8 mouse cellular contexts compared by ENCODE assay signal in genomic region chr17:47428831-47429304, GRCm38 (mm10). TPM values are rescaled to one million over a fixed set of nuclear protein-coding genes. Genes with fewer than 3 reads are reported as not detected.
DNase-seq lines count a peak whose midpoint lies in the region; ATAC-seq and TF ChIP-seq lines count a peak whose summit lies in the region.

No protein-coding gene starts in this region.

- no peak overlapping the region for H3K9ac ChIP-seq in intestine, postnatal 0 days (ENCODE audit: low read depth, low read length)
- H3K9ac ChIP-seq in lung, postnatal 0 days (replicated peaks; ENCODE audit: low read depth), result no peak overlapping the region
- no peak overlapping the region for H3K9ac ChIP-seq in stomach, embryonic 14.5 days (replicated peaks; ENCODE audit: low read depth, low read length)

- ATAC-seq in granulocyte monocyte progenitor cell, adult 5-6 weeks (replicated peaks; ENCODE audit: poor library complexity, severe bottlenecking), result peak; percentile 46
- peak; percentile 34; the same call in 1 of the 2 replicates for ATAC-seq in intestine, postnatal 0 days
- ATAC-seq in lung, postnatal 0 days, result peak; percentile 93
- peak; percentile 72 for ATAC-seq in stomach, embryonic 14.5 days (ENCODE audit: insufficient number of reproducible peaks, insufficient read depth, low FRiP score, low read depth)
- ATAC-seq in inflammation-experienced regulatory T-cells, adult 6 months, result no peak

- no peaks in the 10 kb centered on the region for H3K4me1 ChIP-seq in intestine, postnatal 0 days (replicated peaks; ENCODE audit: control insufficient read depth, insufficient read depth, low read length)
- no peaks in the 10 kb centered on the region for H3K4me1 ChIP-seq in lung, postnatal 0 days (ENCODE audit: insufficient read depth, low read depth, low read length)
- H3K4me1 ChIP-seq in stomach, embryonic 14.5 days (ENCODE audit: control insufficient read depth, insufficient read depth, low read length), result peaks cover 9% of the 10 kb centered on the region; the same call in 1 of the 2 replicates

- no peaks in the 10 kb centered on the region for H3K9me3 ChIP-seq in intestine, postnatal 0 days (ENCODE audit: control insufficient read depth)
- no peaks in the 10 kb centered on the region for H3K9me3 ChIP-seq in lung, postnatal 0 days (ENCODE audit: low read length)
- no peaks in the 10 kb centered on the region for H3K9me3 ChIP-seq in stomach, embryonic 14.5 days (ENCODE audit: control insufficient read depth, low read depth, low read length)

- TF ChIP-seq CTCF in layer of hippocampus, adult 2 months (conservative IDR thresholded peaks at IDR 0.05), result peak; percentile 53
- TF ChIP-seq CTCF in intestine, postnatal 0 days (IDR thresholded peaks at IDR 0.05; ENCODE audit: low read depth), result peak; percentile 85
- peak; percentile 82 for TF ChIP-seq CTCF in lung, postnatal 0 days (IDR thresholded peaks at IDR 0.05)

- 7% methylated on average over 8 of the region's 8 CpGs for whole genome bisulfite sequencing in intestine, postnatal 0 days
- 4% methylated on average over 8 of the region's 8 CpGs for WGBS in lung, postnatal 0 days
- 9% methylated on average over 8 of the region's 8 CpGs for WGBS in stomach, embryonic 14.5 days

- H3K36me3 ChIP-seq in intestine, postnatal 0 days (ENCODE audit: control insufficient read depth, insufficient read depth), result no peaks in the 10 kb centered on the region
- no peaks in the 10 kb centered on the region for H3K36me3 ChIP-seq in lung, postnatal 0 days (ENCODE audit: insufficient read depth, low read length)
- no peaks in the 10 kb centered on the region for H3K36me3 ChIP-seq in stomach, embryonic 14.5 days (ENCODE audit: control insufficient read depth, insufficient read depth, low read length)

- H3K4me2 ChIP-seq in intestine, postnatal 0 days (replicated peaks; ENCODE audit: low read depth), result peak overlapping the region; percentile 39
- H3K4me2 ChIP-seq in lung, postnatal 0 days (replicated peaks; ENCODE audit: low read depth, low read length), result no peak overlapping the region
- no peak overlapping the region for H3K4me2 ChIP-seq in stomach, embryonic 14.5 days (replicated peaks; ENCODE audit: low read depth, low read length)

- H3K27ac ChIP-seq in layer of hippocampus, adult 2 months, result no peak overlapping the region
- no peak overlapping the region for H3K27ac ChIP-seq in intestine, postnatal 0 days (ENCODE audit: low read depth, low read length)
- H3K27ac ChIP-seq in lung, postnatal 0 days (ENCODE audit: low read length), result no peak overlapping the region
- no peak overlapping the region for H3K27ac ChIP-seq in stomach, embryonic 14.5 days (ENCODE audit: low read length)

- no peak for TF ChIP-seq EP300 in lung, postnatal 0 days (IDR thresholded peaks at IDR 0.05)

- no peaks in the 10 kb centered on the region for H3K27me3 ChIP-seq in intestine, postnatal 0 days (replicated peaks; ENCODE audit: control insufficient read depth, insufficient read depth, low read length)
- no peaks in the 10 kb centered on the region for H3K27me3 ChIP-seq in lung, postnatal 0 days (replicated peaks; ENCODE audit: insufficient read depth, low read length)
- no peaks in the 10 kb centered on the region for H3K27me3 ChIP-seq in stomach, embryonic 14.5 days (ENCODE audit: control insufficient read depth, insufficient read depth, low read length)

- no peak for DNase-seq in layer of hippocampus, adult 2 months (ENCODE audit: low spot score in 2 of 2)
- DNase-seq in layer of hippocampus, postnatal 25 days (ENCODE audit: extremely low spot score in 1 of 2, low spot score in 1 of 2), result no peak
- DNase-seq in lung, postnatal 0 days (ENCODE audit: low spot score), result peak; percentile 88
- DNase-seq in frontal cortex, postnatal 14 days (ENCODE audit: low spot score in 2 of 2), result no peak

- no peak overlapping the region for H3K4me3 ChIP-seq in layer of hippocampus, adult 2 months
- no peak overlapping the region for H3K4me3 ChIP-seq in intestine, postnatal 0 days (ENCODE audit: low read depth, low read length)
- no peak overlapping the region for H3K4me3 ChIP-seq in lung, postnatal 0 days (ENCODE audit: low read depth, low read length)
- no peak overlapping the region for H3K4me3 ChIP-seq in stomach, embryonic 14.5 days (ENCODE audit: low read depth, low read length)

RNA-seq across cellular contexts. Expression of gene AI661453, which starts 7.5 kb away (rescaled TPM):
- under 1 TPM; 0.44 to 0.74 TPM for total RNA-seq in layer of hippocampus, adult 2 months (2021)
- under 1 TPM; 0.19 to 0.52 TPM for total RNA-seq in layer of hippocampus, postnatal 25 days (2021)
- total RNA-seq in granulocyte monocyte progenitor cell, adult 5-6 weeks (2014; fragmentation: Nextera tagmentation), result 1.8 and 4.3 TPM in 2 replicates
- 0.34 and 0.62 TPM in 2 replicates for total RNA-seq in granulocyte monocyte progenitor cell, adult 5-6 weeks (2017)
- 6.1 and 7.7 TPM in 2 replicates for polyA plus RNA-seq in intestine, postnatal 0 days (2015; fragmentation: Nextera tagmentation; extraction: Ambion mirVana)
- 2.8 and 3.3 TPM in 2 replicates for polyA plus RNA-seq in lung, postnatal 0 days (2015; fragmentation: Nextera tagmentation; extraction: Ambion mirVana)
- 4.7 and 4.8 TPM in 2 replicates for polyA plus RNA-seq in stomach, embryonic 14.5 days (2014; fragmentation: Nextera tagmentation; extraction: Ambion mirVana)
- not detected for polyA plus RNA-seq in inflammation-experienced regulatory T-cells, adult 6 months (2017; shearing (Covaris generic))

RNA-seq across cellular contexts. Expression of gene 1700001C19Rik, which starts 8.3 kb away (rescaled TPM):
- total RNA-seq in layer of hippocampus, adult 2 months (2021), result not detected
- total RNA-seq in layer of hippocampus, postnatal 25 days (2021), result not detected
- not detected in 2 replicates for total RNA-seq in granulocyte monocyte progenitor cell, adult 5-6 weeks (2014; fragmentation: Nextera tagmentation)
- total RNA-seq in granulocyte monocyte progenitor cell, adult 5-6 weeks (2017), result 1.9 TPM in 1 of 2 replicates, not detected in the other
- 0.35 and 0.77 TPM in 2 replicates for polyA plus RNA-seq in intestine, postnatal 0 days (2015; fragmentation: Nextera tagmentation; extraction: Ambion mirVana)
- polyA plus RNA-seq in lung, postnatal 0 days (2015; fragmentation: Nextera tagmentation; extraction: Ambion mirVana), result 0.15 and 0.44 TPM in 2 replicates
- polyA plus RNA-seq in stomach, embryonic 14.5 days (2014; fragmentation: Nextera tagmentation; extraction: Ambion mirVana), result 0.31 and 0.58 TPM in 2 replicates
- polyA plus RNA-seq in inflammation-experienced regulatory T-cells, adult 6 months (2017; shearing (Covaris generic)), result not detected

RNA-seq across cellular contexts. Expression of gene Guca1a, which starts 28.5 kb away (rescaled TPM):
- under 1 TPM; 0.44 to 0.71 TPM for total RNA-seq in layer of hippocampus, adult 2 months (2021)
- total RNA-seq in layer of hippocampus, postnatal 25 days (2021), result under 1 TPM in 1 of 2 experiments, not detected in 1; 0.42 TPM
- total RNA-seq in granulocyte monocyte progenitor cell, adult 5-6 weeks (2014; fragmentation: Nextera tagmentation), result 5.3 and 6.4 TPM in 2 replicates
- 6.3 and 6.7 TPM in 2 replicates for total RNA-seq in granulocyte monocyte progenitor cell, adult 5-6 weeks (2017)
- polyA plus RNA-seq in intestine, postnatal 0 days (2015; fragmentation: Nextera tagmentation; extraction: Ambion mirVana), result 2.7 and 3.3 TPM in 2 replicates
- 1.9 and 2.0 TPM in 2 replicates for polyA plus RNA-seq in lung, postnatal 0 days (2015; fragmentation: Nextera tagmentation; extraction: Ambion mirVana)
- polyA plus RNA-seq in stomach, embryonic 14.5 days (2014; fragmentation: Nextera tagmentation; extraction: Ambion mirVana), result 2.7 and 6.0 TPM in 2 replicates
- not detected for polyA plus RNA-seq in inflammation-experienced regulatory T-cells, adult 6 months (2017; shearing (Covaris generic))

RNA-seq across cellular contexts. Expression of gene Guca1b, which starts 43.7 kb away (rescaled TPM):
- 1 to 10 TPM; 1.7 to 2.2 TPM for total RNA-seq in layer of hippocampus, adult 2 months (2021)
- total RNA-seq in layer of hippocampus, postnatal 25 days (2021), result 1 to 10 TPM in 1 of 2 experiments, under 1 TPM in 1; 0.98 to 1.0 TPM
- 0.47 and 0.80 TPM in 2 replicates for total RNA-seq in granulocyte monocyte progenitor cell, adult 5-6 weeks (2014; fragmentation: Nextera tagmentation)
- total RNA-seq in granulocyte monocyte progenitor cell, adult 5-6 weeks (2017), result 0.43 TPM in 1 of 2 replicates, not detected in the other
- 0.13 and 0.17 TPM in 2 replicates for polyA plus RNA-seq in intestine, postnatal 0 days (2015; fragmentation: Nextera tagmentation; extraction: Ambion mirVana)
- 0.23 and 0.43 TPM in 2 replicates for polyA plus RNA-seq in lung, postnatal 0 days (2015; fragmentation: Nextera tagmentation; extraction: Ambion mirVana)
- 0.25 and 0.31 TPM in 2 replicates for polyA plus RNA-seq in stomach, embryonic 14.5 days (2014; fragmentation: Nextera tagmentation; extraction: Ambion mirVana)
- polyA plus RNA-seq in inflammation-experienced regulatory T-cells, adult 6 months (2017; shearing (Covaris generic)), result 1 to 10 TPM in 2 of 3 experiments, under 1 TPM in 1; 0.29 to 1.8 (median 1.1) TPM
